Mouse (Mus musculus): ENCODE results near the gene Stx1a. TPM values are rescaled to one million over a fixed set of nuclear protein-coding genes. Genes with fewer than 3 reads are reported as not detected.

The Stx1a gene
- polyA plus RNA-seq, 1 experiment from 2014 or later: 132 TPM

- H3K27me3 ChIP-seq (ENCODE audit: control insufficient read depth, insufficient read depth, low read length): no peaks in the 10 kb centered on the region
- peaks cover 18% of the 10 kb centered on the region for H3K36me3 ChIP-seq (ENCODE audit: control insufficient read depth, insufficient read depth, low read length)
- peaks cover 12% of the 10 kb centered on the region for H3K4me1 ChIP-seq (ENCODE audit: control insufficient read depth, insufficient read depth, low read length)
- ATAC-seq (ENCODE audit: low read depth): no peak
- H3K9ac ChIP-seq (replicated peaks; ENCODE audit: low read depth, low read length): no peak overlapping the region
- WGBS: 64% methylated on average over 6 of the region's 6 CpGs
- H3K9me3 ChIP-seq (ENCODE audit: control insufficient read depth, low read length): no peaks in the 10 kb centered on the region
- H3K4me3 ChIP-seq (ENCODE audit: low read depth, low read length): no peak overlapping the region
- H3K4me2 ChIP-seq (ENCODE audit: low read depth, low read length): no peak overlapping the region
- H3K27ac ChIP-seq (ENCODE audit: low read depth, low read length): no peak overlapping the region
Observed at GRCm38 (mm10) chr5:135072720-135073119, 49.4 kb downstream of the Stx1a start.

- no peaks in the 10 kb centered on the region for H3K27me3 ChIP-seq (ENCODE audit: control insufficient read depth, insufficient read depth, low read length)
- no peak overlapping the region for H3K4me2 ChIP-seq (ENCODE audit: low read depth, low read length)
- WGBS: 17% methylated on average over 24 of the region's 26 CpGs
- H3K9me3 ChIP-seq (ENCODE audit: control insufficient read depth, low read length): no peaks in the 10 kb centered on the region
- H3K27ac ChIP-seq (ENCODE audit: low read depth, low read length): no peak overlapping the region
- no peak overlapping the region for H3K9ac ChIP-seq (replicated peaks; ENCODE audit: low read depth, low read length)
- no peak for ATAC-seq (ENCODE audit: low read depth)
- H3K4me1 ChIP-seq (ENCODE audit: control insufficient read depth, insufficient read depth, low read length): peaks cover 12% of the 10 kb centered on the region
- H3K36me3 ChIP-seq (ENCODE audit: control insufficient read depth, insufficient read depth, low read length): peaks cover 17% of the 10 kb centered on the region
- no peak overlapping the region for H3K4me3 ChIP-seq (ENCODE audit: low read depth, low read length)
Observed at GRCm38 (mm10) chr5:135073349-135074150, 50.3 kb downstream of the Stx1a start.

- ATAC-seq (ENCODE audit: low read depth): no peak
- H3K27me3 ChIP-seq (ENCODE audit: control insufficient read depth, insufficient read depth, low read length): no peaks in the 10 kb centered on the region
- no peak overlapping the region for H3K9ac ChIP-seq (replicated peaks; ENCODE audit: low read depth, low read length)
- H3K4me1 ChIP-seq (ENCODE audit: control insufficient read depth, insufficient read depth, low read length): peaks cover 12% of the 10 kb centered on the region
- no peaks in the 10 kb centered on the region for H3K9me3 ChIP-seq (ENCODE audit: control insufficient read depth, low read length)
- H3K4me3 ChIP-seq (ENCODE audit: low read depth, low read length): no peak overlapping the region
- H3K36me3 ChIP-seq (ENCODE audit: control insufficient read depth, insufficient read depth, low read length): peaks cover 17% of the 10 kb centered on the region
- H3K4me2 ChIP-seq (ENCODE audit: low read depth, low read length): no peak overlapping the region
- H3K27ac ChIP-seq (ENCODE audit: low read depth, low read length): no peak overlapping the region
- 77% methylated on average over 4 of the region's 4 CpGs for WGBS
Observed at GRCm38 (mm10) chr5:135075655-135076054, 52.4 kb downstream of the Stx1a start.

GRCm38 (mm10) chr5:135076368-135076767, 53.1 kb downstream of the Stx1a start:
- Histone ChIP-seq H3K9ac (replicated peaks; ENCODE audit: low read depth, low read length) (peak overlapping the region; percentile 99; the same call in 1 of the 2 replicates), H3K9me3 (ENCODE audit: control insufficient read depth, low read length) (no peaks in the 10 kb centered on the region), H3K27me3 (ENCODE audit: control insufficient read depth, insufficient read depth, low read length) (no peaks in the 10 kb centered on the region), H3K4me3 (ENCODE audit: low read depth, low read length) (peak overlapping the region; percentile 96), H3K27ac (ENCODE audit: low read depth, low read length) (peak overlapping the region; percentile 88; the same call in 1 of the 2 replicates), H3K4me2 (ENCODE audit: low read depth, low read length) (peak overlapping the region; percentile 77), H3K4me1 (ENCODE audit: control insufficient read depth, insufficient read depth, low read length) (peaks cover 12% of the 10 kb centered on the region), H3K36me3 (ENCODE audit: control insufficient read depth, insufficient read depth, low read length) (peaks cover 17% of the 10 kb centered on the region)
- no peak for ATAC-seq (ENCODE audit: low read depth)
- 90% methylated on average over 14 of the region's 14 CpGs for WGBS

- peak overlapping the region; percentile 96 for H3K4me3 ChIP-seq (ENCODE audit: low read depth, low read length)
- peaks cover 15% of the 10 kb centered on the region for H3K36me3 ChIP-seq (ENCODE audit: control insufficient read depth, insufficient read depth, low read length)
- H3K4me1 ChIP-seq (ENCODE audit: control insufficient read depth, insufficient read depth, low read length): peaks cover 12% of the 10 kb centered on the region
- peak overlapping the region; percentile 77 for H3K4me2 ChIP-seq (ENCODE audit: low read depth, low read length)
- H3K27ac ChIP-seq (ENCODE audit: low read depth, low read length): peak overlapping the region; percentile 88
- peak; percentile 57 for ATAC-seq (ENCODE audit: low read depth)
- H3K9ac ChIP-seq (replicated peaks; ENCODE audit: low read depth, low read length): peak overlapping the region; percentile 99
- H3K27me3 ChIP-seq (ENCODE audit: control insufficient read depth, insufficient read depth, low read length): no peaks in the 10 kb centered on the region
- WGBS: 12% methylated on average over 14 of the region's 14 CpGs
- H3K9me3 ChIP-seq (ENCODE audit: control insufficient read depth, low read length): no peaks in the 10 kb centered on the region
Observed at GRCm38 (mm10) chr5:135076931-135077505, 53.7 kb downstream of the Stx1a start.

- WGBS: 1% methylated on average over 52 of the region's 83 CpGs
- no peaks in the 10 kb centered on the region for H3K9me3 ChIP-seq (ENCODE audit: control insufficient read depth, low read length)
- H3K4me2 ChIP-seq (ENCODE audit: low read depth, low read length): peak within 1 kb of the TSS; percentile 77
- H3K36me3 ChIP-seq (ENCODE audit: control insufficient read depth, insufficient read depth, low read length): peaks cover 8% of the 10 kb centered on the region
- peaks cover 12% of the 10 kb centered on the region for H3K4me1 ChIP-seq (ENCODE audit: control insufficient read depth, insufficient read depth, low read length)
- no peaks in the 10 kb centered on the region for H3K27me3 ChIP-seq (ENCODE audit: control insufficient read depth, insufficient read depth, low read length)
- peak within 1 kb of the TSS; percentile 96 for H3K4me3 ChIP-seq (ENCODE audit: low read depth, low read length)
- ATAC-seq (ENCODE audit: low read depth): peak; percentile 86
- peak within 1 kb of the TSS; percentile 99 for H3K9ac ChIP-seq (replicated peaks; ENCODE audit: low read depth, low read length)
- peak within 1 kb of the TSS; percentile 88 for H3K27ac ChIP-seq (ENCODE audit: low read depth, low read length)
Observed at GRCm38 (mm10) chr5:135077564-135078481, 54.5 kb downstream of the Stx1a start, which contains the start of gene Vps37d. Gene Vps37d (minus strand): TSS chr5:135078266.

GRCm38 (mm10) chr5:135078482-135078810, 55.2 kb downstream of the Stx1a start:
- 3% methylated on average over 11 of the region's 11 CpGs for WGBS
- no peaks in the 10 kb centered on the region for H3K27me3 ChIP-seq (ENCODE audit: control insufficient read depth, insufficient read depth, low read length)

GRCm38 (mm10) chr5:135079578-135079977, 56.3 kb downstream of the Stx1a start:
- Histone ChIP-seq H3K9ac (replicated peaks; ENCODE audit: low read depth, low read length) (no peak overlapping the region), H3K4me2 (ENCODE audit: low read depth, low read length) (no peak overlapping the region), H3K27ac (ENCODE audit: low read depth, low read length) (no peak overlapping the region), H3K9me3 (ENCODE audit: control insufficient read depth, low read length) (no peaks in the 10 kb centered on the region), H3K27me3 (ENCODE audit: control insufficient read depth, insufficient read depth, low read length) (no peaks in the 10 kb centered on the region), H3K4me3 (ENCODE audit: low read depth, low read length) (no peak overlapping the region), H3K36me3 (ENCODE audit: control insufficient read depth, insufficient read depth, low read length) (no peaks in the 10 kb centered on the region), H3K4me1 (ENCODE audit: control insufficient read depth, insufficient read depth, low read length) (peaks cover 9% of the 10 kb centered on the region)
- no peak for ATAC-seq (ENCODE audit: low read depth)
- 94% methylated on average over 2 of the region's 2 CpGs for WGBS

More at GRCm38 (mm10) chr5:135078482-135078810, 55.2 kb downstream of the Stx1a start:
- H3K4me3 ChIP-seq (ENCODE audit: low read depth, low read length): peak overlapping the region; percentile 96
- no peak overlapping the region for H3K27ac ChIP-seq (ENCODE audit: low read depth, low read length)
- H3K9ac ChIP-seq (replicated peaks; ENCODE audit: low read depth, low read length): peak overlapping the region; percentile 99
- peak overlapping the region; percentile 77 for H3K4me2 ChIP-seq (ENCODE audit: low read depth, low read length)
- peak; percentile 38; the same call in 1 of the 2 replicates for ATAC-seq (ENCODE audit: low read depth)
- peaks cover 10% of the 10 kb centered on the region for H3K4me1 ChIP-seq (ENCODE audit: control insufficient read depth, insufficient read depth, low read length)
- no peaks in the 10 kb centered on the region for H3K9me3 ChIP-seq (ENCODE audit: control insufficient read depth, low read length)
- peaks cover 2% of the 10 kb centered on the region for H3K36me3 ChIP-seq (ENCODE audit: control insufficient read depth, insufficient read depth, low read length)

Data from neural tube, embryonic 14.5 days (tissue).